Mouse (Mus musculus) hindbrain, postnatal 0 days (tissue): ENCODE data around the gene Grin2a. TPM values are rescaled to one million over a fixed set of nuclear protein-coding genes. Genes with fewer than 3 reads are reported as not detected.

Source experiments
- ATAC-seq: fragments of 200-750 bp; cut with Nextera tagmentation; 2 replicates; pipeline ENCODE4 v1.8.0; 2017; ENCODE audit warnings: mild to moderate bottlenecking, moderate TSS enrichment, moderate library complexity
- DNase-seq: peaks from one replicate; pipeline ENCODE4 v3.0.0-alpha.2; 2015; ENCODE audit warnings: low spot score
- H3K27ac ChIP-seq: fragments of 300-500 bp; sonication (generic); 2 replicates; pipeline ENCODE4 v1.5.1; 2014; ENCODE audit warnings: mild to moderate bottlenecking
- H3K27me3 ChIP-seq: fragments of 300-500 bp; sonication (generic); 2 replicates; pipeline ENCODE4 v1.6.1; 2014; ENCODE audit warnings: low read length, mixed read lengths; ENCODE audit not compliant: insufficient read depth
- H3K36me3 ChIP-seq: fragments of 300-500 bp; sonication (generic); 2 replicates; pipeline ENCODE4 v1.6.1; 2014; ENCODE audit warnings: low read length, mixed read lengths; ENCODE audit not compliant: insufficient read depth
- H3K4me1 ChIP-seq: fragments of 300-500 bp; sonication (generic); 2 replicates; pipeline ENCODE4 v1.6.1; 2014; ENCODE audit warnings: antibody characterized with exemption, low read length, mixed read lengths; ENCODE audit not compliant: insufficient read depth
- H3K4me2 ChIP-seq: fragments of 300-500 bp; sonication (generic); 2 replicates; pipeline ENCODE4 v1.6.1; 2014; ENCODE audit warnings: low read depth, mild to moderate bottlenecking, low read length, moderate library complexity, mixed read lengths
- H3K4me3 ChIP-seq: fragments of 300-500 bp; sonication (generic); 2 replicates; pipeline ENCODE4 v1.5.1; 2014; ENCODE audit warnings: low read length
- H3K9ac ChIP-seq: fragments of 300-500 bp; sonication (generic); replicated peaks from 2 replicates; pipeline ENCODE4 v1.6.1; 2014; ENCODE audit warnings: mild to moderate bottlenecking, low read length, moderate library complexity, mixed read lengths
- H3K9me3 ChIP-seq: fragments of 300-500 bp; sonication (generic); 2 replicates; pipeline ENCODE4 v1.6.1; 2016; ENCODE audit warnings: low read length, mixed read lengths
- CTCF ChIP-seq: IDR thresholded peaks from 2 replicates; pipeline ENCODE4 v1.5.1; 2016; ENCODE audit warnings: antibody characterized with exemption, control low read depth, low read depth
- WGBS: fragments of 180-500 bp; shearing (Covaris S2); extraction: QIAGEN DNeasy Blood & Tissue Kit; methylation state at CpG from one replicate; pipeline ENCODE4 v1.1.7; 2014; 5-methylcytosine and 5-hydroxymethylcytosine counted together
- polyA plus RNA-seq: library from polyadenylated mRNA; unstranded; fragments of >200 nt; fragmentation: Nextera tagmentation; extraction: Ambion mirVana; gene quantifications from 2 replicates; pipeline ENCODE4 v1.2.1, GENCODE M21; 2015
- total RNA-seq: library from RNA; depleted of rRNA; stranded (reverse); fragments of >200 nt; gene quantifications from 2 replicates; pipeline ENCODE4 v1.2.3, GENCODE M21; 2014

Grin2a gene
- total and polyA plus RNA-seq, 2 experiments from 2014 or later = 6.8 to 21.5 TPM

DNA sequence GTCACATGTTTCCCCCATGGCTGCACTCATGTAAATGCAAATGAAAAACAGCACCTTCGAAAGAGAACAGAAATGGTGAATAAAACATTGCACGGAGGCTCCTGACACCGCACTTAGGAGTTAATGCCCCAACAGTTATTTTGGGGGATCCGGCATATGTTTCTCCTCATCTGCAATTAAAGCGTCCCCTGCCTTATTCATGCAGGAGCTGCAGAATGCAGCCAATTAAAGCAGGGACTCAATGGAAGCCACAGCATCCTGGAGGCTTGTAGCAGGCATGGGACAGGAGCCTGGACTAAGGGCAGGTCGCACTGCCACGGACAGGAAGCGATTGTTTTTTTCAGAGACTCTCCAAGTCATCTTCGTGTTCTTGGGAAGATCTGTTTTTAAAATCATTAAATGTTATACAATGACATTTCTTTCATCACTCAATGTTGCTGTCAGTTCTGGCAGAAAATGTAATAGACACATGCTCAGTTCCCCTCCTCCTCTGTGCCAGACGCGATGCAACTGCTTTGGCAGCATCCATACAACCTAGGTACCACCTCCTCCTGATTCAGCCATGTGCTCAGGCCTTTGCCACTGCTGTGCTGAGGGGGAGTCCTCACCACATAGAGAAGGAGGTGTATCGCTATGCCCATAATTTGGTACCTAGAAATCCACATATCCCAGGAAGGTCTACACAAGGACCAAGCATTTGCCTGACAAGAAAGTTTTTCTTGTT lies 143.9 kb downstream of the Grin2a start:
- Histone ChIP-seq H3K27me3 (no peaks in the 10 kb centered on the region), H3K27ac (no peak overlapping the region), H3K36me3 (no peaks in the 10 kb centered on the region), H3K9ac (no peak overlapping the region), H3K4me1 (no peaks in the 10 kb centered on the region), H3K4me3 (no peak overlapping the region), H3K9me3 (no peaks in the 10 kb centered on the region), H3K4me2 (no peak overlapping the region)
- DNase-seq (no peak), ATAC-seq (no peak)
- WGBS = 82% methylated on average over 12 of the region's 12 CpGs
- TF ChIP-seq CTCF = no peak

DNA sequence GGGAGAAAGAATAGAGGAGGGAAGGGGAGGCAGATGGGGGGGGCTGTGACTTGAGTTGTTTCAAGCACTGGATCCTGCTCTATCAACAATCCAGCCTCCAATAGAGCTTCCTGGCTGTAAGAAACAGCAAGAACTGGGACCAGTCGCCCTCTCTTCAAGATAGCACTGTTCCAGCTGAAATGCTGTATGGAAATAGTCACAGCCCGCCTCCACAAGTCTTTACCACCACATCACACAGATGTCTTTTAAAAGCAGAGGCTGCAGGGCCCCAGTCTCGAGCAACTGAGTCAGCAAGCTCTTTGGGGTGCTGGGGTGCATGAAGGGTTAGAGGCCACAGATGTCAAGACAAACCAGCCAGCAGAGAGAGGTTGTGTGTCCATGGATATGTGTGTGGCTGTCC lies 153.9 kb downstream of the Grin2a start:
- Histone ChIP-seq H3K9ac (no peak overlapping the region), H3K4me2 (no peak overlapping the region), H3K36me3 (no peaks in the 10 kb centered on the region), H3K4me1 (no peaks in the 10 kb centered on the region), H3K27me3 (no peaks in the 10 kb centered on the region), H3K27ac (no peak overlapping the region), H3K9me3 (no peaks in the 10 kb centered on the region), H3K4me3 (no peak overlapping the region)
- DNase-seq (no peak), ATAC-seq (no peak)
- 68% methylated on average over 3 of the region's 3 CpGs for WGBS
- TF ChIP-seq CTCF = no peak

DNA sequence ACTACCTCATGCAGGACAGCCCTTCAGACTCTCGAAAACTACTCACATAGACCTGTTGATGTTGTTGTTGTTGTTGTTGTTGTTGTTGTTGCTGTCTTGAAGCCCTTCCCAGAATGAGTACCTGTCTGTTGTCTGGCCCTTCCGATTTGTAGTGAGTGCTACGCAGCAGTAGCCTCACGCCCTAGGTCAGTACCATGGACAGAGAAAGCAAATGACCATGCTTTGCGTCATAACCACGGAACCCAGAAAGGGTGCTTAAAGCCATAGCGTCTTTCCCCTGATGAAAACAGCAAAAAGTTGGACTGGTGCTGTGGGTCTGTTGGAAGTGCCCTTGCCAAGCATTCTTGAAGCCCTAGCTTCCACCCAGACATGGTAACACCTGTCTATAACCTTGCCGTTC lies 158.8 kb downstream of the Grin2a start:
- H3K4me2 ChIP-seq = no peak overlapping the region
- TF ChIP-seq CTCF = no peak
- H3K9me3 ChIP-seq = no peaks in the 10 kb centered on the region
- no peaks in the 10 kb centered on the region for H3K27me3 ChIP-seq
- no peak for DNase-seq
- WGBS = 53% methylated on average over 8 of the region's 8 CpGs
- H3K4me3 ChIP-seq = no peak overlapping the region
- no peak for ATAC-seq
- H3K9ac ChIP-seq = no peak overlapping the region
- no peaks in the 10 kb centered on the region for H3K36me3 ChIP-seq
- H3K4me1 ChIP-seq = no peaks in the 10 kb centered on the region
- H3K27ac ChIP-seq = no peak overlapping the region

DNA sequence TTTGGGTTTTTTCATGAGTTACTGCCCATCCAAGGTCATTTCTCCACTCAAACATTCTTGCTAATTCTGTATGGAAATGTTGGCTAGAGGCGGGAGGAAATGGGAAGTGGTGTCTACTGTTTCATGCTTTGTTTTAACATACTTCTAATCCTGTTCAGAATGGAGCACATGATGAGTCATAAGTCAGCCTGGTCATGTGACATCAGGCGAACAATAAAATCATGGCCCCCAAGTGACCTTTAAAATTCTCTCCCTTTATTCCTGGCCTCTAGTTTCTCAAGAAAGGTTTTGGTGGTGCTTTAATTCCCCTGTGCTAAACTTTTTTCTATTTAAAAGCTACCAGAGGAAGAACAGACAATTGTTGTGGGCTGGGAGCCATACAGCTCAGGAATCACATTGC lies 161.1 kb downstream of the Grin2a start:
- ATAC-seq (no peak), DNase-seq (no peak)
- no peak for TF ChIP-seq CTCF
- H3K27me3 ChIP-seq = no peaks in the 10 kb centered on the region
- H3K4me2 ChIP-seq = no peak overlapping the region
- no peak overlapping the region for H3K9ac ChIP-seq
- no peaks in the 10 kb centered on the region for H3K9me3 ChIP-seq
- WGBS = 86% methylated on average over 2 of the region's 2 CpGs
- H3K4me1 ChIP-seq = no peaks in the 10 kb centered on the region
- no peaks in the 10 kb centered on the region for H3K36me3 ChIP-seq
- H3K27ac ChIP-seq = no peak overlapping the region
- H3K4me3 ChIP-seq = no peak overlapping the region

DNA sequence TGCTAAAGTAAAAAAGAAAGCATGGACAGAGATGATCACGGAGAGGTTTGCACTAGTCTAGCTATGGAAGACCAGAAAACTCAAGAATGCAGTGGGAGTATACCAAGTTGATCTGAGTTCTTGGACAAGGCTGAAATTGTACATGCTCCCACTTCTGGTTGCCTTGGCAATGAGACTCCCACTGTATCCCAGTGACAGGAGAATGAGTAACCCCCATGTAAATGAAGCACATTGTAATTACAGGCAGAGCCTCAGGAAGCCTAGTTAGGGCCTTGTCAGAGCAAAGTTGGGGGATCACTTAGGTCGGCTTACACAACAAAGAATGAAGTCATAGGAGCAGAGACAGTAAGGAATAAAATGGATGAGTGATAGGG lies 170.3 kb downstream of the Grin2a start:
- ATAC-seq (no peak), DNase-seq (no peak)
- H3K27me3 ChIP-seq = no peaks in the 10 kb centered on the region
- H3K27ac ChIP-seq = no peak overlapping the region
- H3K4me2 ChIP-seq = no peak overlapping the region
- no peaks in the 10 kb centered on the region for H3K36me3 ChIP-seq
- H3K9ac ChIP-seq = no peak overlapping the region
- H3K4me1 ChIP-seq = no peaks in the 10 kb centered on the region
- H3K4me3 ChIP-seq = no peak overlapping the region
- TF ChIP-seq CTCF = no peak
- WGBS = 60% methylated on average over 2 of the region's 2 CpGs
- H3K9me3 ChIP-seq = no peaks in the 10 kb centered on the region

DNA sequence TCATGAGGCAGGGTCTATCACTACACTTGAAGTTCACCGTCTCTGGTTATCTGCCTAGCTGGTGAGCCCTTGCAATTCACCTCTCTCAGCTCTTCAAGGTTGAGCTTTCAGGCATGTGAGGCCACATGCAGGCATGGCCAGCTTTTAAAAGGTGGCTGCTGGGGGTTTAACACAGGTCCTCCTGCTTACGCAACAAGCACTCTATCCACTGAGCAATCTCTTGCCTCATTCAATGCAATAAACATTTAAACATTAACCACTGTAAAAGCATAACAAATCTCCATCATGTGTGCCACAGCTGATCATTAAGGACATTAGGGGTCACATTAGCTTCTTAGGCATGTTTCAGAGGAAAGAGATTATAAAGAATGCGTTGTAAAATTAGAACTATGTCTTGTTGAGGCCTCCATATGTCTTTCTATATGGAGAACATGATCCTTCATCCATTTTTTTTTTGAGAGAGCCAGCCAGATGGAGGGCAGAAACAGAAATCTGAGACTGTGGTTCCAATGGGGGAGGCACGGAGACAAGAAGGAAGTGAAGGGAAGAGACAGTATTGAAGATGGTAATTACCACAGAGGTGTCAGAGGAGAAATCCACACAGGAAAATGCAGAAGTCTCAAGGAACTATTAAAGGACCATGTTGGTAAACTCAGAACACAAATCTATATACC lies 170.8 kb downstream of the Grin2a start:
- 90% methylated on average over 4 of the region's 4 CpGs for WGBS
- no peak overlapping the region for H3K4me3 ChIP-seq
- no peak for ATAC-seq
- no peaks in the 10 kb centered on the region for H3K36me3 ChIP-seq
- TF ChIP-seq CTCF = no peak
- no peaks in the 10 kb centered on the region for H3K4me1 ChIP-seq
- H3K9me3 ChIP-seq = no peaks in the 10 kb centered on the region
- no peak for DNase-seq
- H3K27me3 ChIP-seq = no peaks in the 10 kb centered on the region
- H3K4me2 ChIP-seq = no peak overlapping the region
- no peak overlapping the region for H3K9ac ChIP-seq
- H3K27ac ChIP-seq = no peak overlapping the region

DNA sequence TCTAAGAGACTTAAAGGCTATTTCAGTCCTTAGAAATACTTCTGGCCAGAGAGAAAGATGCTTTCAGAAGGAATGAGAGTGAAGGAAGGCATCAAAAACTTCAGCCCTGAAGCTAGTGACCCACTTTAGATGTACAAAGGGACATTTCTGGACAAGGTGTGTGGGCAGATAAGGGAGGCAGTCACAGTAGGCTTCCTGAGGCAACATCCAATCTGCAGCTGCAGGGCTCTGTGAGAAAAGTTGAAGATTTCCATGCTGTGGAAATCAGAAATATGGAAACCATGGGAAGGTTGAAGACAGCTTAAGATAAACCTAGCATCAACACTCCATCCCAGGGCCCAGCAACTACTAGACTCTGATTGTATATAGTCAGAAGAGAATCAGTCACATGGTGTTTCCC lies 171.7 kb downstream of the Grin2a start:
- H3K27ac ChIP-seq = no peak overlapping the region
- H3K9me3 ChIP-seq = no peaks in the 10 kb centered on the region
- no peaks in the 10 kb centered on the region for H3K27me3 ChIP-seq
- DNase-seq (no peak), ATAC-seq (no peak)
- H3K36me3 ChIP-seq = no peaks in the 10 kb centered on the region
- no peak overlapping the region for H3K9ac ChIP-seq
- H3K4me1 ChIP-seq = no peaks in the 10 kb centered on the region
- no peak overlapping the region for H3K4me3 ChIP-seq
- H3K4me2 ChIP-seq = no peak overlapping the region
- no peak for TF ChIP-seq CTCF
